Mouse (Mus musculus) myocyte (in vitro differentiated cells): ENCODE measurements around the gene Shc3. TPM values are rescaled to one million over a fixed set of nuclear protein-coding genes. Genes with fewer than 3 reads are reported as not detected.

Source experiments
- H3K27me3 ChIP-seq: one replicate; pipeline ENCODE4 v1.6.1; 2011; ENCODE audit not compliant: control insufficient read depth, insufficient read depth, insufficient read length
- H3K36me3 ChIP-seq: one replicate; pipeline ENCODE4 v1.6.1; 2011; ENCODE audit not compliant: control insufficient read depth, insufficient read depth
- H3K4me2 ChIP-seq: one replicate; pipeline ENCODE4 v1.6.1; 2011; ENCODE audit warnings: low read depth, control low read depth
- H3K4me3 ChIP-seq: one replicate; pipeline ENCODE4 v1.5.1; 2011; ENCODE audit warnings: mild to moderate bottlenecking, control low read depth, moderate library complexity
- H3K79me2 ChIP-seq: one replicate; pipeline ENCODE4 v1.6.1; 2011; ENCODE audit not compliant: control insufficient read depth, insufficient read depth
- H3ac ChIP-seq: one replicate; pipeline ENCODE4 v1.6.1; 2011; ENCODE audit not compliant: control insufficient read depth, insufficient read length
- CEBPB ChIP-seq: IDR thresholded peaks from 2 replicates; pipeline ENCODE4 v1.6.1; 2011; ENCODE audit warnings: mild to moderate bottlenecking, moderate library complexity; ENCODE audit not compliant: poor library complexity, insufficient read depth, severe bottlenecking
- E2F4 ChIP-seq: IDR thresholded peaks from one replicate; pipeline ENCODE4 v1.6.1; 2011; ENCODE audit warnings: mild to moderate bottlenecking, control low read depth, moderate library complexity; ENCODE audit not compliant: insufficient read depth
- MAX ChIP-seq: IDR thresholded peaks from one replicate; pipeline ENCODE4 v1.6.1; 2011; ENCODE audit warnings: low read depth, mild to moderate bottlenecking, control low read depth
- MYOD1 ChIP-seq, 3 experiments: IDR thresholded peaks; one replicate each; pipeline ENCODE4 v1.6.1; 2011; ENCODE audit warnings: control low read depth in 2 of 3, low read depth in 2 of 3, mild to moderate bottlenecking in 2 of 3, moderate library complexity in 1 of 3; ENCODE audit not compliant: insufficient read length in 2 of 3, control insufficient read depth in 1 of 3
- MYOG ChIP-seq, 3 experiments: IDR thresholded peaks; one replicate each; pipeline ENCODE4 v1.6.1; 2011; ENCODE audit warnings: control low read depth in 2 of 3, low read depth in 2 of 3, mild to moderate bottlenecking in 2 of 3; ENCODE audit not compliant: insufficient read length in 2 of 3, control insufficient read depth in 1 of 3, insufficient read depth in 1 of 3
- POLR2A ChIP-seq: IDR thresholded peaks from one replicate; pipeline ENCODE4 v1.6.1; 2011; ENCODE audit warnings: low read depth, mild to moderate bottlenecking, control low read depth, moderate library complexity; ENCODE audit not compliant: insufficient read length
- POLR2AphosphoS2 ChIP-seq: IDR thresholded peaks from one replicate; pipeline ENCODE4 v1.6.1; 2011; ENCODE audit warnings: low read depth, control low read depth; ENCODE audit not compliant: insufficient read length
- REST ChIP-seq: IDR thresholded peaks from one replicate; pipeline ENCODE4 v1.6.1; 2011; ENCODE audit warnings: mild to moderate bottlenecking, control low read depth, moderate library complexity; ENCODE audit not compliant: insufficient read depth, insufficient read length
- SRF ChIP-seq: IDR thresholded peaks from one replicate; pipeline ENCODE4 v1.6.1; 2011; ENCODE audit warnings: low read depth; ENCODE audit not compliant: control insufficient read depth, insufficient read length
- TCF12 ChIP-seq: IDR thresholded peaks from one replicate; pipeline ENCODE4 v1.6.1; 2011; ENCODE audit warnings: mild to moderate bottlenecking, control low read depth; ENCODE audit not compliant: poor library complexity, insufficient read depth, severe bottlenecking
- TCF3 ChIP-seq: IDR thresholded peaks from one replicate; pipeline ENCODE4 v1.6.1; 2011; ENCODE audit warnings: low read depth, control low read depth; ENCODE audit not compliant: insufficient read length
- USF1 ChIP-seq: IDR thresholded peaks from one replicate; pipeline ENCODE4 v1.6.1; 2011; ENCODE audit warnings: low read depth, mild to moderate bottlenecking, control low read depth, moderate library complexity
- polyA plus RNA-seq: library from polyadenylated mRNA; unstranded; fragments of >200 nt; fragmentation: generic; extraction: Trizol; gene quantifications from one replicate; pipeline ENCODE4 v1.2.1, GENCODE M21; 2012; ENCODE audit warnings: missing spikeins

The Shc3 gene
- polyA plus RNA-seq, 1 experiment, result 0.17 TPM

DNA sequence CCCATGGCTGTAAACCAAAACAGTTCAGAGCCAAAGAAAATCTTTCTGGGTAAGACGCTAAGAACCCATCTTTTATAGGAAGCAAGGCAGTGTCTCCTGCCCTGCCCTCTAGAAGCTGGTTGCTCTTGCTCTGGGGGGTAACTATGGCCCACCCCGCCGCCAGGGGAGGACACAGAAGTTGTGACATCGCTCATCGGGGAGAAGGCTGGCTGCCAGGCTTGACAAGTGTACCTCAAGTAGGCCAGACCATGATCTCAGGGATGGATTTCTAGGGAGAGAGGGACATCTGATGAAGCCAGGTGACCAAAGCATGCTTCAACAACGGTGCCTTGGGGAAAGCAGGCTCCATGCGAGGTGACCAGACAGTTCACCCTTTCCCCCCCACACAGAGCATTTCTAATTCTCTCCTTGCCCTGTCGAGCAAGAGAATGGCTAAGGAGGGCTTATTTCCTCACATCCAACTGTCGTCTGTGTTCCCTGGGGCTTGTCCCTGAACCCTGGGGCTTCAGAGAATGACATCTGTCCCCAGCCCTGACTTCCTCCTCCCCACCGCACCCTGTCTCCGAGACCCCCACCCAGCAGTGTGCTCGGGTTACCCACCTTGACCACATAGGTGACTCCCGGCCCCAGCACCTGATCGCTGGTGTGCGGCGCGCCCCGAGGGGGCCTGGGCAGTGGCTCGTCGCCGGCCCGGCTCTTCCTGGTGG is 2.7 kb downstream of the Shc3 start:
- H3K36me3 ChIP-seq, result no peaks in the 10 kb centered on the region
- TF ChIP-seq SRF (no peak), CEBPB (no peak), POLR2AphosphoS2 (no peak), MYOD1 (IDR thresholded peaks at IDR 0.05; ENCODE audit: control insufficient read depth in 1 of 3, insufficient read length in 2 of 3, low read depth in 2 of 3) (no peak), E2F4 (no peak), REST (no peak), MAX (no peak), MYOG (IDR thresholded peaks at IDR 0.05; ENCODE audit: control insufficient read depth in 1 of 3, insufficient read depth in 1 of 3, insufficient read length in 2 of 3, low read depth in 2 of 3) (no peak), POLR2A (no peak), USF1 (no peak), TCF3 (no peak), TCF12 (no peak)
- no peak overlapping the region for H3ac ChIP-seq
- no peak overlapping the region for H3K4me3 ChIP-seq
- no peak overlapping the region for H3K4me2 ChIP-seq
- H3K27me3 ChIP-seq, result no peaks in the 10 kb centered on the region
- H3K79me2 ChIP-seq, result no peaks in the 10 kb centered on the region

DNA sequence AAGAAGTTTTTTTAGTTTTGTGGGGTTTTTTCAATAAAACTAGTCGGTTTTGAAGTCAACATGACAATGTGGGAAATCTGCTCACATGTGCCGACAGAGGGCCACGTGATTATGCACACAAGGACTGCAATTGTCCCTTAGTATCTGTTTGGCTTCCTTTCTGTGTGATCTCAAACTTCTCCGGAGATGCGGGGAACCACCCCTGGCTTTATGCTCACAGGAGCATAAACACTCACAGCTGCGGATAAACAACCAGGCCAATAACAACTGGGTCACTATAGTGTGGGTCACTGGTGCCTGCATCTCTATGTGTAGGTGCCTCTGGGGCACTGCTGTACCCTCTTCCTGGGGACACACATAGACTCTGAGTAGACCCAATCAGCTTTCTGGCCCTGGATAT is 4.5 kb downstream of the Shc3 start:
- Histone ChIP-seq H3K4me2 (no peak overlapping the region), H3K27me3 (no peaks in the 10 kb centered on the region)
- no peak for TF ChIP-seq MAX
- TF ChIP-seq MYOD1 (IDR thresholded peaks at IDR 0.05; ENCODE audit: control insufficient read depth in 1 of 3, insufficient read length in 2 of 3, low read depth in 2 of 3), result no peak
- TF ChIP-seq TCF3, result no peak
- no peak for TF ChIP-seq E2F4
- no peak for TF ChIP-seq USF1
- TF ChIP-seq SRF, result no peak
- TF ChIP-seq CEBPB, result no peak
- TF ChIP-seq MYOG (IDR thresholded peaks at IDR 0.05; ENCODE audit: control insufficient read depth in 1 of 3, insufficient read depth in 1 of 3, insufficient read length in 2 of 3, low read depth in 2 of 3), result no peak
- no peak for TF ChIP-seq TCF12
- no peak for TF ChIP-seq REST
- no peak for TF ChIP-seq POLR2AphosphoS2
- no peak for TF ChIP-seq POLR2A

DNA sequence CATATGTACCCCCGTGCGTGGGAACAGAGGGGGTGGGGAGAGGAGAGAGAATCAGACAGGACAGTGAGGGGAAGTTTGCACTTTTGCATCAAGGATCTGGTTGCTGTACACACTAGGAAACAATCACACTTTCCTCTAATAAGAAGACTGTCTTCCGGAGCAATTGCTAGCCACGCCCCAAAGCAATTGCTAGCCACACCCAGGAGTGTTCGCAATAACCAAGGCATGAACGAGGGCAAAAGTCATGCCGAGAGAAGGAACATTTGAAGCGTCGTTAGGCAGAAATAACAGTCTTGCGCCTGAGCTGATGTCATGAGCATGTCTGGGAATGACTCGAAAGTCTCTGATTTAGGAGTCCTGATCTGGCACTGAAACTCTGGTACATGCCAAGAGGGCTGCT is 15.9 kb downstream of the Shc3 start:
- no peak overlapping the region for H3K4me3 ChIP-seq
- no peak for TF ChIP-seq MYOG (IDR thresholded peaks at IDR 0.05; ENCODE audit: control insufficient read depth in 1 of 3, insufficient read depth in 1 of 3, insufficient read length in 2 of 3, low read depth in 2 of 3)
- TF ChIP-seq USF1, result no peak
- no peak for TF ChIP-seq SRF
- TF ChIP-seq E2F4, result no peak
- TF ChIP-seq TCF12, result no peak
- TF ChIP-seq MAX, result no peak
- TF ChIP-seq MYOD1 (IDR thresholded peaks at IDR 0.05; ENCODE audit: control insufficient read depth in 1 of 3, insufficient read length in 2 of 3, low read depth in 2 of 3), result no peak
- TF ChIP-seq TCF3, result no peak
- TF ChIP-seq POLR2A, result no peak
- no peak for TF ChIP-seq REST
- no peak for TF ChIP-seq CEBPB
- no peak for TF ChIP-seq POLR2AphosphoS2

More for the DNA sequence above, 4.5 kb downstream of the Shc3 start:
- Histone ChIP-seq H3K4me3 (no peak overlapping the region), H3ac (no peak overlapping the region), H3K79me2 (no peaks in the 10 kb centered on the region), H3K36me3 (no peaks in the 10 kb centered on the region)

DNA sequence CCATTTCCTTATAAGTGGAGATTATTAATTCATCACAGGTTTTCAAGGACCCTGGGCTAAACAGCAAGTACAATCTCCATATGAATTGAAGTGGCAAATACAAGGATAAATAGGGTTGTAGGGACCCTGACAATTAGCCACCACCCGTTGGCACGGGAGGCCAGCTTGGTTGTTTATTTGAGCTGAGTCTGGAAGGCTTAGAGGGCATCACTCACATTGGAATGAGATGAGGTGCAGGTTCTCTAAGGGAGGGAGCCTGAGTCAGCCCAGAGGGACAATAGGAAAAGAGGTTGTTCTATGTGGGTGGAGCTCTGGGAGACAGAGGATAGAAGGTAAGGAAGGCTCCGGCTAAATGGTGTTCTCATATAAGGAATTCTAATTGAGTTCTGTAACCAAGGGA is 17.0 kb downstream of the Shc3 start:
- peaks cover 21% of the 10 kb centered on the region for H3K27me3 ChIP-seq
- no peaks in the 10 kb centered on the region for H3K36me3 ChIP-seq
- H3ac ChIP-seq, result no peak overlapping the region
- H3K79me2 ChIP-seq, result no peaks in the 10 kb centered on the region
- H3K4me2 ChIP-seq, result no peak overlapping the region
- no peak for TF ChIP-seq MYOG (IDR thresholded peaks at IDR 0.05; ENCODE audit: control insufficient read depth in 1 of 3, insufficient read depth in 1 of 3, insufficient read length in 2 of 3, low read depth in 2 of 3)
- no peak for TF ChIP-seq CEBPB
- TF ChIP-seq POLR2A, result no peak
- TF ChIP-seq USF1, result no peak
- no peak overlapping the region for H3K4me3 ChIP-seq

More for the DNA sequence above, 15.9 kb downstream of the Shc3 start:
- H3K36me3 ChIP-seq, result no peaks in the 10 kb centered on the region
- no peaks in the 10 kb centered on the region for H3K79me2 ChIP-seq
- no peak overlapping the region for H3K4me2 ChIP-seq
- H3ac ChIP-seq, result no peak overlapping the region
- H3K27me3 ChIP-seq, result peaks cover 21% of the 10 kb centered on the region

DNA sequence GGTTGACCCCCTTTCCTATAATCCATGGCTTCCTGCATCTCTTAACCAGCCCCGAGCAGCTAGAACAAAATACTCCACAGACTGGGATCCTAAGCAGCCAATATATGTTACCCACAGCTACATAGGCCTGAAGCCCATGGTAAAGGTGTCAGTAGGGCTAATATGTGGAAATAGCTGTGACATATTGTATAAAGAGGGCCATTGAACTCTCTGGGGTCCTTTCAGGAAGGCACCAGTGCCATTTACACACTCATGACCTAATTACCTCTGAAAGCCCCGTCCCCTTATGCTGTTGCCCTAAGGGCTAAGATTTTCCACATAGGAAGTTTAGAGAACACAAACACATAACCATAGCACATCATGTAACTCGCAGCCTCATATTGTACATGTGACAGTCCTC is 17.4 kb downstream of the Shc3 start:
- Histone ChIP-seq H3ac (no peak overlapping the region), H3K36me3 (no peaks in the 10 kb centered on the region)

More for the DNA sequence above, 17.4 kb downstream of the Shc3 start:
- Histone ChIP-seq H3K4me2 (no peak overlapping the region), H3K4me3 (no peak overlapping the region), H3K79me2 (no peaks in the 10 kb centered on the region), H3K27me3 (peaks cover 21% of the 10 kb centered on the region)
- TF ChIP-seq REST (no peak), E2F4 (no peak), USF1 (no peak), MYOD1 (IDR thresholded peaks at IDR 0.05; ENCODE audit: control insufficient read depth in 1 of 3, insufficient read length in 2 of 3, low read depth in 2 of 3) (no peak), TCF12 (no peak), CEBPB (no peak), TCF3 (no peak), POLR2A (no peak), SRF (no peak), MAX (no peak), MYOG (IDR thresholded peaks at IDR 0.05; ENCODE audit: control insufficient read depth in 1 of 3, insufficient read depth in 1 of 3, insufficient read length in 2 of 3, low read depth in 2 of 3) (no peak), POLR2AphosphoS2 (no peak)
